Mouse (Mus musculus) brain, embryonic 14.5 days (tissue): Measurements from ENCODE around the gene Hoxc10.

Experiments
- CTCF ChIP-seq: fragments of 200-500 bp; IDR thresholded peaks from 2 replicates; pipeline ENCODE4 v1.5.1; 2012; ENCODE audit warnings: inconsistent platforms, mild to moderate bottlenecking, moderate library complexity, borderline replicate concordance; ENCODE audit not compliant: insufficient read depth, insufficient read length; ENCODE audit errors: extremely low read depth
- POLR2A ChIP-seq: fragments of 200-500 bp; IDR thresholded peaks from 2 replicates; pipeline ENCODE4 v1.6.1; 2012; ENCODE audit warnings: mild to moderate bottlenecking, inconsistent platforms, borderline replicate concordance; ENCODE audit not compliant: poor library complexity, insufficient read depth, insufficient read length, severe bottlenecking; ENCODE audit errors: extremely low read depth

- no peak for TF ChIP-seq POLR2A
- TF ChIP-seq CTCF, result no peak
These were observed 30.8 kb downstream of the Hoxc10 start for GRCm38 (mm10) chr15:102997431-102997830.
